Mouse (Mus musculus) liver, embryonic 16.5 days (tissue): ENCODE data around the gene Ttc27. TPM values are rescaled to one million over a fixed set of nuclear protein-coding genes. Genes with fewer than 3 reads are reported as not detected.

Source experiments
- ATAC-seq: fragments of 200-750 bp; cut with Nextera tagmentation; 2 replicates; pipeline ENCODE4 v1.8.0; 2017; ENCODE audit warnings: low read depth, mild to moderate bottlenecking, moderate number of reproducible peaks, moderate library complexity
- H3K27ac ChIP-seq: fragments of 300-500 bp; sonication (generic); 2 replicates; pipeline ENCODE4 v1.5.1; 2014; ENCODE audit warnings: mild to moderate bottlenecking, low read length
- H3K27me3 ChIP-seq: fragments of 300-500 bp; sonication (generic); 2 replicates; pipeline ENCODE4 v1.6.1; 2014; ENCODE audit warnings: low read depth, low read length, mixed read lengths; ENCODE audit not compliant: control insufficient read depth, insufficient read depth
- H3K36me3 ChIP-seq: fragments of 300-500 bp; sonication (generic); 2 replicates; pipeline ENCODE4 v1.6.1; 2014; ENCODE audit warnings: mild to moderate bottlenecking; ENCODE audit not compliant: control insufficient read depth, insufficient read depth
- H3K4me1 ChIP-seq: fragments of 300-500 bp; sonication (generic); 2 replicates; pipeline ENCODE4 v1.6.1; 2014; ENCODE audit warnings: low read depth, low read length, mixed read lengths; ENCODE audit not compliant: control insufficient read depth
- H3K4me2 ChIP-seq: fragments of 300-500 bp; sonication (generic); 2 replicates; pipeline ENCODE4 v1.6.1; 2014; ENCODE audit warnings: low read depth, low read length, mixed read lengths
- H3K4me3 ChIP-seq: fragments of 300-500 bp; sonication (generic); 2 replicates; pipeline ENCODE4 v1.5.1; 2014; ENCODE audit warnings: low read depth, mild to moderate bottlenecking, low read length
- H3K9ac ChIP-seq: fragments of 300-500 bp; sonication (generic); 2 replicates; pipeline ENCODE4 v1.6.1; 2014; ENCODE audit warnings: low read depth, low read length
- H3K9me3 ChIP-seq: fragments of 300-500 bp; sonication (generic); replicated peaks from 2 replicates; pipeline ENCODE4 v1.6.1; 2016; ENCODE audit warnings: low read length; ENCODE audit not compliant: control insufficient read depth
- WGBS: fragments of 180-500 bp; shearing (Covaris S2); extraction: QIAGEN DNeasy Blood & Tissue Kit; methylation state at CpG from one replicate; pipeline ENCODE4 v1.1.7; 2014; ENCODE audit not compliant: insufficient replicate concordance; 5-methylcytosine and 5-hydroxymethylcytosine counted together
- polyA plus RNA-seq: library from polyadenylated mRNA; unstranded; fragments of >200 nt; fragmentation: Nextera tagmentation; extraction: Ambion mirVana; gene quantifications from 2 replicates; pipeline ENCODE4 v1.2.1, GENCODE M21; 2015

Ttc27 gene
- polyA plus RNA-seq, 1 experiment from 2014 or later, result 10.7 TPM

DNA sequence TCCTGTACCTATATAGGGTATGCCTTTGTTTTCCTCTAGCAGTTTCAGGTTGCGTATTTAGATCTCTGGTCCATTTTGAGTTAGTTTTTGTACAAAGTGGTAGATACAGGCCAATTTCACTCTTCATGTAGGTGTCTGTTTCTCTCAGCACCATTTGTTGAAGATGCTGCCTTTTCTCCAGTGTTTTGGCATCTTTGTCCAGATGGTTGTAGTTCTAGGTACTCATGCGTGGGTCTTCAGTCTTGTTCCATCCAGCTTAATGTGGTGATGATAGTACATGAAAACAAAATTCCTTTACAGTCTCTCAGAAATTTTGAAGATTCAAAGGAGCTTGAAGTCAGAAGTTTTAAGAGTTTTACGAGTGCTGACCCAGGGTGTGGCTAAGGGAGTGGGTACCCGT is 54.8 kb downstream of the Ttc27 start:
- Histone ChIP-seq H3K4me1 (no peaks in the 10 kb centered on the region), H3K27me3 (no peaks in the 10 kb centered on the region)
- WGBS, result 73% methylated on average over 4 of the region's 4 CpGs

DNA sequence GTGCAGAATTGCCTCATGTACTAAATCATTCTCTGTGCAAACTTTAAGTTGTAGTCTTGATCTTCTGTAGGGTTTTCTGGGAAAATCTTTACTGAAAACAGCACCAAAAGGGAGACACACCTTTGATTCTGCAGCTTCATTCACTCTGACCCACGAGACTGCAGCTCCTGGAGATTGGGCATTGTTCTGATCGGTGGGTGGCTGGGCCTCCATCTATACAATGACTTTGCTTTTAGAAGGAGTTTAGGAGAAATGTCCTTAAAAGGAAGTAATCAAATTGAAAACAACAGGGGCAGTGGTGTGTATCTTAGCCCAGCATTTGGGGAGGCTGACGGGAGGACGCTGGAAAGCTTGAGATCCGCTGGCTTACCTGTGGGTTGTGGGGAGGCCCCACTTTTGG is 56.0 kb downstream of the Ttc27 start:
- no peak overlapping the region for H3K27ac ChIP-seq
- WGBS, result 85% methylated on average over 5 of the region's 5 CpGs
- no peak overlapping the region for H3K4me2 ChIP-seq
- no peak overlapping the region for H3K9ac ChIP-seq
- H3K27me3 ChIP-seq, result no peaks in the 10 kb centered on the region
- no peak overlapping the region for H3K4me3 ChIP-seq
- ATAC-seq, result no peak
- H3K36me3 ChIP-seq, result no peaks in the 10 kb centered on the region
- H3K9me3 ChIP-seq, result no peaks in the 10 kb centered on the region
- H3K4me1 ChIP-seq, result no peaks in the 10 kb centered on the region

More for the DNA sequence above, 54.8 kb downstream of the Ttc27 start:
- no peak overlapping the region for H3K9ac ChIP-seq
- H3K4me2 ChIP-seq, result no peak overlapping the region
- ATAC-seq, result no peak
- no peaks in the 10 kb centered on the region for H3K36me3 ChIP-seq
- H3K4me3 ChIP-seq, result no peak overlapping the region
- H3K27ac ChIP-seq, result no peak overlapping the region
- H3K9me3 ChIP-seq, result no peaks in the 10 kb centered on the region

DNA sequence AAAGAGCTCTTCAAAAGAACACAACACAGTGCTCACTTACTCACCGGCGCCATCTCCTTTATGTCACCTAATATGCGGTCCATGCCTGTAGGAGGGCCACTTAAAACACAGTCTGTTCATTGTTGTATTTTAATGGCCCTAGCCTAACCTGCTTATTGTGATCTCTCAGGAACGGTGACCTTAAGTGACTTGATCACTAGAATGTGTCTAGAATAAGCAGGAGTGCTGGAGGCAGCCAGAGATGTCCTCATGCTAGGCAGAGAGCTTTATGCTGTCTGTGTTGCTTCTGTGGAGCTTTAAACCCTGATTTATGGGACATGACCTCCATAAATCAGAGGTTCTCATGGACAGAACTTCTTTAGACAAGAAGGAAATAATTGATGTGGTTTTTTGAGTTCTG is 62.6 kb downstream of the Ttc27 start:
- Histone ChIP-seq H3K4me3 (no peak overlapping the region), H3K27ac (no peak overlapping the region), H3K36me3 (no peaks in the 10 kb centered on the region), H3K27me3 (no peaks in the 10 kb centered on the region), H3K9ac (no peak overlapping the region), H3K9me3 (no peaks in the 10 kb centered on the region), H3K4me1 (no peaks in the 10 kb centered on the region), H3K4me2 (no peak overlapping the region)
- WGBS, result 84% methylated on average over 4 of the region's 4 CpGs
- no peak for ATAC-seq

DNA sequence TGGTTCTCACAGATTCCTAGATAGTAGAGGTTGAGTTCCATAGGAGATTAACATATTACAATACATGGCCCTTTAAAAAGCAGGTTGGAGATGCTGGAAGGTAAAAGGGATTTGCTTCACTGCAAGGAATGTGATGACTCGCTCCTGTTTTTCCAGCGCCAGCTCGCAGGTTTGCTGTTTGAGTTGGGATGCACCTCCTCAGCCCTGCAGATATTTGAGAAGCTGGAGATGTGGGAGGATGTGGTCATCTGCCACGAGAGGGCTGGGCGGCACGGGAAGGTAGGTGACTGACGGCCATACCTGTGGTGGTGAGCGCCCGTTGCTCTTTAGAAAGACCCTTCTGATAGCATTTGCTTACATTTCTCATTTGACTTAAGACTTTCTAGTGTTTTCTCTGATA is 63.1 kb downstream of the Ttc27 start:
- no peak overlapping the region for H3K4me2 ChIP-seq
- H3K9ac ChIP-seq, result no peak overlapping the region
- H3K9me3 ChIP-seq, result no peaks in the 10 kb centered on the region
- H3K36me3 ChIP-seq, result no peaks in the 10 kb centered on the region
- ATAC-seq, result no peak
- H3K27ac ChIP-seq, result no peak overlapping the region
- 75% methylated on average over 9 of the region's 9 CpGs for WGBS
- H3K4me1 ChIP-seq, result no peaks in the 10 kb centered on the region
- no peaks in the 10 kb centered on the region for H3K27me3 ChIP-seq
- H3K4me3 ChIP-seq, result no peak overlapping the region

DNA sequence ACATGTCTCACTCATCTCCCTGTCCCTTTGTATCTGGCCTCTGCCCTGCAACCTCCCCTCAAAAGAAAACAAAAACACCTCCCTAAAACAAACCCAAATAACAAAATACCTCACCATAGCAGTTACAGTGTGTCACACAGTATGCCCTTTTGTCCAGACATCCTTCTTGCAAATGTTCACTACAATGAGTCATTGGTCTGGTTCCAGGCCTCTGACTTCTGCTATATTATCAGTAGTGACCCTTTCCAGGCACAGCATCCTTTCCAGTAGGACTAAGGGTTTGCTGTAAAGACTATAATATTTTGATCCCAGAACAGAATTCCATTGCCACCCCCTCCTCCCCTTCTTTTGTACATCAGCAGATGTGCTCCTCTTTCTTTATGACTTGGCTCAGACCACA is 64.4 kb downstream of the Ttc27 start:
- Histone ChIP-seq H3K27me3 (no peaks in the 10 kb centered on the region), H3K36me3 (no peaks in the 10 kb centered on the region), H3K9me3 (no peaks in the 10 kb centered on the region), H3K27ac (no peak overlapping the region), H3K4me3 (no peak overlapping the region), H3K9ac (no peak overlapping the region), H3K4me1 (no peaks in the 10 kb centered on the region), H3K4me2 (no peak overlapping the region)
- ATAC-seq, result no peak

DNA sequence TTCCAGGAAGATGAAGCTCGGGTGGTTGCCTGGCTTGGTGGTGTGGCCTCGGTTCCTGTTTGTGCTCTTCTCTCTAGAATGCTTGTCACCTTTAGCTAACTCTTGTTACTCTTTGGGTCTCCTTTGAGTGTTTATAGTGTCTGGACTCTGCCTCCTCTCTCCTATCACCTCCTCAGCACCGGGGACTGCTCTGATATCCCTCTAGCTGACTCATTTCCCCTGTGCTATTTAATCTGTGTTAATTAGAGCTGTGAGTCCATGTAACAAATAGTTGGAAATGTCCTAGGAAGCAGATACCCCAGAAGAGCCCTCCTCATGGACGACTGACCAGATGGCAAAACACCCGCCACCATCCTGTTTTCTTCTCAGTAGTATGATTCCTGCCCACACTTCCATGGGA is 68.1 kb downstream of the Ttc27 start:
- 45% methylated on average over 5 of the region's 5 CpGs for WGBS
- H3K4me3 ChIP-seq, result no peak overlapping the region

DNA sequence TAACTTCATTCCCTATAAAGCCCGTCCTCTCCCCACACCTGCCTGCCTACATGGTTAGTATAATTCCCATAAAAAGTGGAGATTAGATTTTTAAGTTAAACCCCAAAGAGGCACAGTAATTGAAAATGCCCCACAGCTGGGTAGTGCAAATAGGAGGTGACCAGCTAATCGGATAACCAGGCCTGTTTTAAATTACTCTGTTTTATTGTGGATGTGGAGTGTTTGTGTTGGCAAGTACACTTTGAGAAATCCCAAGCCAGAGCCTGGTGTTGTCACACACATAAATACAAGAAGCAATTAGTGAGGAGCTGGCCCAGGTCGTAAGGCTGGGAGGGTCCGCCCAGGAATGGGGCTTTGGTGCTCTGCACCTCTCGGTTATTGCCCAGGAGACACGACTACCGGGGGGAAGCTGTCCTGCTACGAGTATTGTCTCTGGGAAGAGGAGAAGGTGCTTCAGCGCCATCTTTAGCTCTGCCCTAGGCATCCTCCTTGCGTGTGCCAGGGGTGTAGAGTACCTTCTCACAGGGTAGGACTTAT is 68.7 kb downstream of the Ttc27 start:
- H3K9ac ChIP-seq, result no peak overlapping the region
- no peak for ATAC-seq
- no peak overlapping the region for H3K27ac ChIP-seq
- 83% methylated on average over 10 of the region's 10 CpGs for WGBS
- H3K27me3 ChIP-seq, result no peaks in the 10 kb centered on the region
- no peaks in the 10 kb centered on the region for H3K36me3 ChIP-seq
- no peak overlapping the region for H3K4me3 ChIP-seq
- H3K4me1 ChIP-seq, result no peaks in the 10 kb centered on the region
- H3K4me2 ChIP-seq, result no peak overlapping the region
- H3K9me3 ChIP-seq, result no peaks in the 10 kb centered on the region

More for the DNA sequence above, 68.1 kb downstream of the Ttc27 start:
- H3K9ac ChIP-seq, result no peak overlapping the region
- ATAC-seq, result no peak
- no peaks in the 10 kb centered on the region for H3K4me1 ChIP-seq
- H3K9me3 ChIP-seq, result no peaks in the 10 kb centered on the region
- H3K27me3 ChIP-seq, result no peaks in the 10 kb centered on the region
- H3K36me3 ChIP-seq, result no peaks in the 10 kb centered on the region
- no peak overlapping the region for H3K4me2 ChIP-seq
- H3K27ac ChIP-seq, result no peak overlapping the region

DNA sequence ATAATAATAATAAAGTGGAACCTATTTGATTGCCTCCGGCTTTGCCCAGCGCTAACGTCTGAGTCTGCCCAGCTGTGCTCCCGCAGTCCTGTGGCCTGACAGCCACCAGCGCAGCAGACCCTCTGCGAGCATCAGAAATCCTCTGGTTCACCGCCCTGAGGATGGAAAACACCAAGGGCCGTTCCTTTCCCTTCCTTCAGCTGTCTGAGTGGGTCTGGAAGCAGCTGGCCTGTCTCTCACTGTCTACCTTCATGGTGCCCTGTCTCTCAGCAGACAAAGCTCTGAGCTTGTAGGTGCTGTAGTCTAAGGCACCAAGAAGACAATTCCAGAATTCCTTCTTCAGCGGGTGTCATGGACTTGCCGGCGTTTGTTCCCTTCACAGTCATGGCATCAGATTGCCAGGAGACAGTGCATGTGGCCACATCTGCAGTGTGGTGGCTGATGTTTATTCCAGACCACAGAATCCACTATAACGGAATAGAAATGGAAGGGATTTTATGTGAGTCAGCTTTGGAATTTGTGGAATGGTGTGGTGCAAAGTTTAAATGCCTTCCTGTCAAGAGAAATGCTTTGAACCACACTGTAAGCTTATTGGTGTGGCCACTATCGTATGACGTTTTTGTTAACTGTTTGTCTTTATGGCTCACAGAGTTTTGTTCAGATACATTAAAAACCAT is 78.6 kb downstream of the Ttc27 start:
- WGBS, result 81% methylated on average over 14 of the region's 14 CpGs
- no peak for ATAC-seq
- no peaks in the 10 kb centered on the region for H3K4me1 ChIP-seq
- no peak overlapping the region for H3K4me2 ChIP-seq
- H3K36me3 ChIP-seq, result no peaks in the 10 kb centered on the region
- no peaks in the 10 kb centered on the region for H3K9me3 ChIP-seq
- H3K27me3 ChIP-seq, result no peaks in the 10 kb centered on the region
- no peak overlapping the region for H3K9ac ChIP-seq
- H3K27ac ChIP-seq, result no peak overlapping the region
- no peak overlapping the region for H3K4me3 ChIP-seq

DNA sequence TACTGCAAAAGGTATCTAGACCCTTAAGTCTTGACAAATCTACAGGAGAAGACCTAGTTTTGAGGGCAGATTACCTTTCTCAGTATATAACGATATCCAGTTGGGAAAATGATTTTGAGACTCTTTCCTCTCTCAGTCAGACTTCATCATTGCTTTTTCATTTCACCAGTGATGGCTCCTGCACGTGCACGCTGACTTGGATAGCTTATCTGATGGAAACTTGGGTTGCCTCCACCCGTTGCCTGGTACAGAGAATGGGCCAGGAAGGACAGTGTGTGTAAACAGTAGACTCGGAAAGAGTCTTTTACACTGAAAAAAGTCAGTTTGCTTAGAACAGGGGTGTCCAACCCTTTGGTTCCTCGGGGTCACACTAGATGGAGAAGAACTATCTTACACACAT is 82.3 kb downstream of the Ttc27 start:
- no peaks in the 10 kb centered on the region for H3K36me3 ChIP-seq
- H3K27ac ChIP-seq, result no peak overlapping the region
- no peak overlapping the region for H3K4me3 ChIP-seq
- H3K4me1 ChIP-seq, result no peaks in the 10 kb centered on the region
- H3K27me3 ChIP-seq, result no peaks in the 10 kb centered on the region
- no peaks in the 10 kb centered on the region for H3K9me3 ChIP-seq
- WGBS, result 50% methylated on average over 6 of the region's 6 CpGs
- H3K9ac ChIP-seq, result no peak overlapping the region
- no peak overlapping the region for H3K4me2 ChIP-seq
- no peak for ATAC-seq
